Mouse (Mus musculus) embryonic facial prominence, embryonic 14.5 days (tissue): Measurements from ENCODE around the gene Slco2a1. TPM values are rescaled to one million over a fixed set of nuclear protein-coding genes. Genes with fewer than 3 reads are reported as not detected.

Source experiments
- ATAC-seq: fragments of 200-750 bp; cut with Nextera tagmentation; 2 replicates; pipeline ENCODE4 v1.8.0; 2017; ENCODE audit warnings: low read depth, moderate number of reproducible peaks, moderate TSS enrichment
- DNase-seq: peaks from one replicate; pipeline ENCODE4 v3.0.0-alpha.2; 2015; ENCODE audit warnings: low spot score
- H3K27ac ChIP-seq: fragments of 300-500 bp; sonication (generic); replicated peaks from 2 replicates; pipeline ENCODE4 v1.5.1; 2014; ENCODE audit warnings: low read depth, mild to moderate bottlenecking, low read length, moderate library complexity
- H3K27me3 ChIP-seq: fragments of 300-500 bp; sonication (generic); replicated peaks from 2 replicates; pipeline ENCODE4 v1.6.1; 2014; ENCODE audit warnings: low read length; ENCODE audit not compliant: control insufficient read depth, insufficient read depth
- H3K36me3 ChIP-seq: fragments of 300-500 bp; sonication (generic); 2 replicates; pipeline ENCODE4 v1.6.1; 2014; ENCODE audit warnings: low read length, mixed read lengths; ENCODE audit not compliant: control insufficient read depth, insufficient read depth
- H3K4me1 ChIP-seq: fragments of 300-500 bp; sonication (generic); 2 replicates; pipeline ENCODE4 v1.6.1; 2014; ENCODE audit warnings: antibody characterized with exemption, low read length; ENCODE audit not compliant: control insufficient read depth, insufficient read depth
- H3K4me2 ChIP-seq: fragments of 300-500 bp; sonication (generic); 2 replicates; pipeline ENCODE4 v1.6.1; 2014; ENCODE audit warnings: low read depth, mild to moderate bottlenecking, low read length, moderate library complexity, mixed read lengths
- H3K4me3 ChIP-seq: fragments of 300-500 bp; sonication (generic); 2 replicates; pipeline ENCODE4 v1.5.1; 2014; ENCODE audit warnings: low read depth, mild to moderate bottlenecking, low read length
- H3K9ac ChIP-seq: fragments of 300-500 bp; sonication (generic); 2 replicates; pipeline ENCODE4 v1.6.1; 2014; ENCODE audit warnings: low read depth, mild to moderate bottlenecking, low read length, moderate library complexity, mixed read lengths
- H3K9me3 ChIP-seq: fragments of 300-500 bp; sonication (generic); 2 replicates; pipeline ENCODE4 v1.6.1; 2016; ENCODE audit warnings: low read length; ENCODE audit not compliant: control insufficient read depth
- WGBS: fragments of 180-500 bp; shearing (Covaris S2); extraction: QIAGEN DNeasy Blood & Tissue Kit; methylation state at CpG from one replicate; pipeline ENCODE4 v1.1.7; 2014; 5-methylcytosine and 5-hydroxymethylcytosine counted together
- polyA plus RNA-seq: library from polyadenylated mRNA; unstranded; fragments of >200 nt; fragmentation: Nextera tagmentation; extraction: Ambion mirVana; gene quantifications from 2 replicates; pipeline ENCODE4 v1.2.1, GENCODE M21; 2014

Gene Slco2a1
- polyA plus RNA-seq, 1 experiment from 2014 or later, result 8.8 TPM

DNA sequence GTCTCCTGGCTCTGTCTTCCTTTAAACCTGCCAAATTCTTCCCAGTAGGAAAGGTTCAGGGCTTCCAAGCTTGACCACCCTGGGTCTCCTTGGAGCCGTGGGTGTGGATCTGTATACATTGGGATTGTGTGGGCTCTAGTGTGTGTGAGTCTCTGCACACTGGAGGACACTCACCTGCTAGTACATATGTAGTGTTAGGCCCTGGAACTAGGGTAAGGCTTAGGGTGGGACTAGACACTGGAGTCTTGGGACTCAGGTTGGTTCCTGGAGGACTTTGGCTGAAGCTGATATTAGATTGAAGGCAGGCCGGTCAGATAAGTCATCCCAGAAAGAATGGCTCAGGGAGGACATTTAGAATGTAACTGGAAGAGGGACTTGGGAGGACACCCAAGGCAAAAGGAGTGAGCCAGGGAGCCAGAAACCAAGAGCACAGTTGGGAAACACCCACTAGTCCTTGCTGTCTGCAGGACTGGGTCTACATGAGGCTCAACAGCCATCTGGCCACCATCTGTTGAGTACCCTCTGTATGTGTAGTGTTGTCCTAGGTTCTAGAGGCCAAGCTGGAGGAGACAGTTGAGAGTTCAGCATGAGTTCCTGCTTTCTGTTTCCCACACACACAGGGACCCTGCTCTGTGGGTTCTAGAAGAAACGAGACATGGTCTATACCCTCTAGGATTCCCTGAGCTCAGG, 9.4 kb upstream of the Slco2a1 start:
- H3K36me3 ChIP-seq, result no peaks in the 10 kb centered on the region
- H3K4me1 ChIP-seq, result peaks cover 28% of the 10 kb centered on the region
- H3K27ac ChIP-seq, result peak overlapping the region; percentile 77
- ATAC-seq, result no peak
- H3K9me3 ChIP-seq, result no peaks in the 10 kb centered on the region
- no peak overlapping the region for H3K9ac ChIP-seq
- no peak overlapping the region for H3K4me3 ChIP-seq
- no peaks in the 10 kb centered on the region for H3K27me3 ChIP-seq
- 83% methylated on average over 3 of the region's 3 CpGs for WGBS
- no peak overlapping the region for H3K4me2 ChIP-seq
- DNase-seq, result peak; percentile 26

DNA sequence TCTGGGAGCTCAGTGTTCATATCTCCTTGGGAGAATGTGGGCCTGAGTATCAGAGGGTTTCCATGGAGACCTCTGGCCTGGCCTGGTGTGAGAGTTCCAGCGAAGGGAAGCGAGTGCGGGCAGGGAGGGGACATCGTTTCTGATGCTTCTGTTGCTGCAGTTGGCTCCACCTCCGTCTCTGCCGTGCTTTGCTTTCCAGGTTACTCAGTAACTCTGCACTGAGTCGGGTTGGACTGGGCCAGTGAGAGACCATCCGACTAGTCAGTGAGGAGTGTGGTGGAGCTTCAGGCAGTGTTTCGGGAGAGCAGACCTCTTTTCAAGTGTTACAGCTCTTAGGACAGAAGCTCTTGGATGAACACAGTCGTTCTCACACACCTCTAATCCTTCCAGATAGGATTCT, 8.6 kb upstream of the Slco2a1 start:
- no peak for DNase-seq
- Histone ChIP-seq H3K4me1 (peaks cover 28% of the 10 kb centered on the region), H3K9me3 (no peaks in the 10 kb centered on the region), H3K4me3 (no peak overlapping the region), H3K4me2 (no peak overlapping the region), H3K9ac (no peak overlapping the region), H3K27ac (no peak overlapping the region), H3K27me3 (no peaks in the 10 kb centered on the region), H3K36me3 (no peaks in the 10 kb centered on the region)
- 73% methylated on average over 10 of the region's 10 CpGs for WGBS
- ATAC-seq, result no peak

DNA sequence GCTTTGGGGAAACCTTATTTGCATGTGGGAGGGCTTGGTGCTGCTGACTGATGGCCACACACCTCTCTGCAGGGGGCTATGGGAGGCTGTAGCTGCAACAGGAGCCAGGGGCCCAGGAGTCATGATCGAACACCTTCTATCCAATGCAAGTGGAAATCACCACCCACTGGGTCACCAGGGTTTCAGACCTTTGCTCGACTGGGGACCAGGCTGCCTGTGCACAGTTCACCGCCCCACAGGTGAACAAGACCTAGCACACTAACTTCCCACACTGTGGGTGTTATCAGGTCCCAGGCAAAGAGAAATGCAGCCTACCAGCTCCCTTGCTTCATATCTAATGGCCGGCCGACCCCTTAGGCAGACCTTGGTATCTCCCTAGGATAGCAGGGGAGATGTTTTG, 8.1 kb upstream of the Slco2a1 start:
- no peak for DNase-seq
- H3K9ac ChIP-seq, result no peak overlapping the region
- H3K27me3 ChIP-seq, result no peaks in the 10 kb centered on the region
- 85% methylated on average over 5 of the region's 5 CpGs for WGBS
- H3K4me1 ChIP-seq, result peaks cover 28% of the 10 kb centered on the region
- H3K4me2 ChIP-seq, result no peak overlapping the region
- ATAC-seq, result no peak
- no peak overlapping the region for H3K27ac ChIP-seq
- no peak overlapping the region for H3K4me3 ChIP-seq
- H3K9me3 ChIP-seq, result no peaks in the 10 kb centered on the region
- no peaks in the 10 kb centered on the region for H3K36me3 ChIP-seq

DNA sequence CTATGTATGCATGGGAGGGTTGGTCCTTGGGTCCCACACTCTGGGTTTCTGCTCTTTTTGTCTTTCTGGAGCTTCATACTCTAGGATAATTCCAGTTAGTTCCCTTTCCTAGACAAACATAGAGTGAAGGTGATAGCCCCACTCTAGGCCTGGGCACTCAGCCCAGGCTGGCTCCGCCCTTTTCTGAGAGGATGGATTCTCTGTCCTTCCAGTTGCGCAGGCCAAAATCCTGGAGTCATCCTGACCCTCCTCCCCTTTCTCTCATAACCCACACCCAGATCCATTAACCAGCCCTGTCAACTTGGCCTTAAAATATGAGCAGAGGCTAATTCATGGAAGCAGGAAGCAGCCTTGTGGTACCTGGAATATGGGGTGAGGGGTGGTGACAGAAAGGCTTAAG, 6.7 kb upstream of the Slco2a1 start:
- Histone ChIP-seq H3K4me2 (no peak overlapping the region), H3K9me3 (no peaks in the 10 kb centered on the region), H3K36me3 (no peaks in the 10 kb centered on the region), H3K9ac (no peak overlapping the region), H3K4me1 (peaks cover 25% of the 10 kb centered on the region), H3K4me3 (no peak overlapping the region), H3K27ac (no peak overlapping the region), H3K27me3 (no peaks in the 10 kb centered on the region)
- no peak for ATAC-seq
- DNase-seq, result no peak
- 94% methylated on average over 2 of the region's 2 CpGs for WGBS

DNA sequence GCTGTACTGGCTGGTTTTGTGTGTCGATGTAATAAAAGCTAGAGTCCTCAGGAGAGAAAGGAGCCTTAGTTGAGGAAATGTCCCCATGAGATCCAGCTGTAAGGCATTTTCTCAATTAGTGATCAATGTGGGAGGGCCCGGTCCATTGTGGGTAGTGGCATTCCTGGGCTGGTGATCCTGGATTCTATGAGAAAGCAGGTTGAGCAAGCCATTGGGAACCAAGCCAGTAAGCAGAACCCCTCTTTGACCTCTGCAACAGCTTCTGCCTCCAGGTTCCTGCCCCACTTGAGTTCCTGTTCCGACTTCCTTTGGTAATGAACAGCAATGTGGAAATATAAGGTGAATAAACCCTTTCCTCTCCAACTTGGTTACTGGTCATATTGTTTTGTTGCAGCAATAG, 6.1 kb upstream of the Slco2a1 start:
- Histone ChIP-seq H3K9me3 (no peaks in the 10 kb centered on the region), H3K27me3 (no peaks in the 10 kb centered on the region), H3K36me3 (no peaks in the 10 kb centered on the region), H3K4me3 (no peak overlapping the region), H3K9ac (no peak overlapping the region), H3K27ac (no peak overlapping the region), H3K4me1 (peaks cover 20% of the 10 kb centered on the region), H3K4me2 (no peak overlapping the region)
- DNase-seq (no peak), ATAC-seq (no peak)
- WGBS, result 51% methylated on average over 3 of the region's 3 CpGs

DNA sequence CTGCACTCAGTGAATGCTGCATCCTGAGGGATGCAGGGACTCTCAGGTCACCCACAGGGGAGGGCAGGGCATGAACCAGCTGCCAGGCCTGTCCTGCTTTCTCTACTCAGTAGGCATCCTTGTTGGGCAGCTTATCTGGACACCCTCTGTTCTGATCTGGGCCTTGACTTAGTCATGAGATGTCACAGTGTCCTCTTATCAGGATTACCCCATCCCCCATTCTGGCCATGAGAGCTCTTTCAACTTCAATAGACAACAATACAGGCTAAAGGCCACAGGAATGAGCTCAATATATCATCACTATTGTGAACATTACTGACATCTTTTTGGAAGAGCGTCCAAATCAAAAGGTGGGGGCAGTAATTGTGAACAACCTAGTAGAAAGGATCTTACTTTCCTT, 3.4 kb upstream of the Slco2a1 start:
- Histone ChIP-seq H3K36me3 (no peaks in the 10 kb centered on the region), H3K4me1 (no peaks in the 10 kb centered on the region), H3K4me3 (no peak overlapping the region), H3K9ac (no peak overlapping the region), H3K27ac (no peak overlapping the region), H3K27me3 (no peaks in the 10 kb centered on the region), H3K4me2 (no peak overlapping the region), H3K9me3 (no peaks in the 10 kb centered on the region)
- WGBS, result 71% methylated on average over 1 of the region's 1 CpGs
- DNase-seq (no peak), ATAC-seq (no peak)

DNA sequence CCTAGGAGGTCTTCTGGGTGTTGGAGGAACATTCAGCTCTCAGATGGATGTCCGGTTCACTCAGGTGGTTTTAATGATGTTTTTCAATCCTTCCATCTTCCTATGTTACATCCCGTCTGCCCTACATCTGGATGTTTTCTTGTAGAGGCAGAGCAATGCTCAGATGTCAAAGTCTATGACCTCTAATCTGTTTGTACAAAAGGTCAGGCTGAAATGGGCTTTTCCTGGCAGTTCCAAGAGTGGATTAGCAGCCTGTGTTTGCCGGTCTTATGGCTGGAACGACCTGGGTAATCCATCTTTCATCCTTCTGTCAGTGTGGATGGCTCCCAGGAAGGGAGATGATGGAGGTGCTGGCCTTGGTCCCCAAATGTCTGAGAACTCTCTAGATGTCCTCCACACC, 2.6 kb upstream of the Slco2a1 start:
- Histone ChIP-seq H3K27ac (no peak overlapping the region), H3K4me1 (no peaks in the 10 kb centered on the region; the same call in 1 of the 2 replicates), H3K36me3 (no peaks in the 10 kb centered on the region), H3K4me2 (no peak overlapping the region), H3K9me3 (no peaks in the 10 kb centered on the region), H3K4me3 (no peak overlapping the region), H3K9ac (no peak overlapping the region), H3K27me3 (no peaks in the 10 kb centered on the region)
- no peak for ATAC-seq
- WGBS, result 24% methylated on average over 4 of the region's 4 CpGs
- DNase-seq, result no peak

DNA sequence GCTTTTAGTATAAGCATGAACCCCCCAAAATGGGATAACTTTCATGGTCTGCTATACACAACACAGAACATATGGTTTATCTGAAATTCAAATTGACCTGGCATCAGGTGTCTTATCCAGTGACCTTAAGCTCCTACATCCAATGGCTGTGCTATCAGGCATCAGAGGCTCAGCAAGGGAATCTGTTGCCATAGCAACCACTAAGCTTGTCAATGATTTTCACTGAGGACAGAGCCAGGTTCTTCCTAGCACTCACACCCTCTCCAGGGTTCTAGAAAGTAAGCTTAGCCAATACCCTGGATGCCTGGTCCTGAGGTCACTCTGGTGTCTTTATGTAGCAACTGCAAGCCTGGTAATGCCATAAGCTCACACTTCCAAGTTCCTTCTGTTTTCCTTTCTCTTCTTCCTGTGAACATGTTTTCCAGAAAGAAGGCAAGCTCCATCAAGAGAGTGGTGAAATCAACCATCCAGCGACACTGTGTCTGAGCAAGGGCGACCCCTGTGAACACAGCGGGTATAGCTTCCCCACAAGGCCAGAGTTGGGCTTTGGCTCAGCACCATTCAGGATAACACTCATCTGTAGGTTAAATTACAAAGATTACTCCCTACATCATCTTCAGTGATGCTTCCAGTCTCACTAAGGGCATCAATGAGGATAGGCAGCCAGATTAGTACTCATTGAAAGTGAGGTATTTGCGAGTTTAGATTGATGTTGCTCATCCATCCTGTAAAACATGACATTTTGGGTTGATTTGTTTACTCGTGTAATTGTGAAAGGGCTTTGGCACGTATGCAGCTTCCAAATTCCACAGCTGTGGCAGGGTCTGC, 2.0 kb downstream of the Slco2a1 start:
- no peak overlapping the region for H3K4me2 ChIP-seq
- ATAC-seq, result no peak
- no peak overlapping the region for H3K4me3 ChIP-seq
- no peak overlapping the region for H3K9ac ChIP-seq
- H3K27me3 ChIP-seq, result no peaks in the 10 kb centered on the region
- H3K9me3 ChIP-seq, result no peaks in the 10 kb centered on the region
- no peaks in the 10 kb centered on the region for H3K36me3 ChIP-seq
- 36% methylated on average over 6 of the region's 6 CpGs for WGBS
- no peaks in the 10 kb centered on the region; the same call in 1 of the 2 replicates for H3K4me1 ChIP-seq
- no peak overlapping the region for H3K27ac ChIP-seq
- no peak for DNase-seq

DNA sequence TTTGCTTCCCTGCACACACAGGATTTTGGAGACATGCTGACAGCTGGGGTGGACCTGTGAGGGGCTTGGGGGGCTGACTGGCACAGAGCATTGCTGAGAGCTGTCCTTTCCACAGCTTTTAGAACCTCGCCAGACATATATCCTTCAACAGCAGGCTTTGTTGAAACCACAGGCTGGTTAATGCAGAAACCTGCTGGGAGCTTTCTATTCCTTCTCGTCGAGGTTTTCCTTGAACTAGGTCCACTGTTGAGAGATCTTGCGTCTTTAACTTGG, 2.6 kb downstream of the Slco2a1 start:
- H3K36me3 ChIP-seq, result no peaks in the 10 kb centered on the region
- no peaks in the 10 kb centered on the region; the same call in 1 of the 2 replicates for H3K4me1 ChIP-seq
- 60% methylated on average over 4 of the region's 4 CpGs for WGBS
- H3K27me3 ChIP-seq, result no peaks in the 10 kb centered on the region
- no peak overlapping the region for H3K27ac ChIP-seq
- no peak overlapping the region for H3K4me3 ChIP-seq
- H3K4me2 ChIP-seq, result no peak overlapping the region
- H3K9me3 ChIP-seq, result no peaks in the 10 kb centered on the region
- peak; percentile 23 for DNase-seq
- H3K9ac ChIP-seq, result no peak overlapping the region
- ATAC-seq, result no peak
